Mouse (Mus musculus) kidney, embryonic 15.5 days (tissue): ENCODE data around the gene Col4a2. TPM values are rescaled to one million over a fixed set of nuclear protein-coding genes. Genes with fewer than 3 reads are reported as not detected.
A peak's percentile ranks its signal among the peaks of the same experiment; 100 is the strongest.
"Not testable (repeated sequence)": the region's sequence is repeated elsewhere in the genome, so short reads cannot be mapped to it uniquely, and the experiment has no call there.

Source experiments
- ATAC-seq: fragments of 200-750 bp; cut with Nextera tagmentation; replicated peaks from 2 replicates; pipeline ENCODE4 v1.8.0; 2017; ENCODE audit warnings: moderate TSS enrichment; ENCODE audit not compliant: low FRiP score
- H3K27ac ChIP-seq: fragments of 300-500 bp; sonication (generic); 2 replicates; pipeline ENCODE4 v1.5.1; 2015; ENCODE audit warnings: mild to moderate bottlenecking, inconsistent platforms
- H3K27me3 ChIP-seq: fragments of 300-500 bp; sonication (generic); 2 replicates; pipeline ENCODE4 v1.6.1; 2015; ENCODE audit warnings: inconsistent platforms
- H3K36me3 ChIP-seq: fragments of 300-500 bp; sonication (generic); 2 replicates; pipeline ENCODE4 v1.6.1; 2015; ENCODE audit warnings: inconsistent platforms
- H3K4me1 ChIP-seq: fragments of 300-500 bp; sonication (generic); 2 replicates; pipeline ENCODE4 v1.6.1; 2015; ENCODE audit warnings: inconsistent platforms
- H3K4me2 ChIP-seq: fragments of 300-500 bp; sonication (generic); 2 replicates; pipeline ENCODE4 v1.6.1; 2015; ENCODE audit warnings: moderate library complexity, mild to moderate bottlenecking, inconsistent platforms
- H3K4me3 ChIP-seq: fragments of 300-500 bp; sonication (generic); replicated peaks from 2 replicates; pipeline ENCODE4 v1.5.1; 2015; ENCODE audit warnings: mild to moderate bottlenecking, inconsistent platforms
- H3K9ac ChIP-seq: fragments of 300-500 bp; sonication (generic); 2 replicates; pipeline ENCODE4 v1.6.1; 2015; ENCODE audit warnings: mild to moderate bottlenecking, inconsistent platforms
- H3K9me3 ChIP-seq: fragments of 300-500 bp; sonication (generic); replicated peaks from 2 replicates; pipeline ENCODE4 v1.6.1; 2016; ENCODE audit warnings: inconsistent platforms
- WGBS: fragments of 180-500 bp; shearing (Covaris S2); methylation state at CpG from one replicate; pipeline ENCODE4 v1.1.7; 2015; ENCODE audit warnings: mixed read lengths; 5-methylcytosine and 5-hydroxymethylcytosine counted together
- polyA plus RNA-seq: library from polyadenylated mRNA; unstranded; fragments of >200 nt; fragmentation: Nextera tagmentation; extraction: Ambion mirVana; gene quantifications from 2 replicates; pipeline ENCODE4 v1.2.1, GENCODE M21; 2015

Col4a2 gene
- polyA plus RNA-seq, 1 experiment from 2014 or later = 116 TPM

GRCm38 (mm10) chr8:11475876-11476275 lies 163.3 kb downstream of the Col4a2 start:
- ATAC-seq = no peak
- H3K27me3 ChIP-seq = peaks cover 51% of the 10 kb centered on the region
- no peaks in the 10 kb centered on the region for H3K36me3 ChIP-seq
- WGBS = 14% methylated on average over 2 of the region's 2 CpGs
- peak overlapping the region; percentile 82 for H3K27ac ChIP-seq
- no peaks in the 10 kb centered on the region for H3K9me3 ChIP-seq
- H3K9ac ChIP-seq = no peak overlapping the region
- peaks cover 90% of the 10 kb centered on the region for H3K4me1 ChIP-seq
- peak overlapping the region; percentile 100 for H3K4me2 ChIP-seq
- H3K4me3 ChIP-seq = peak overlapping the region; percentile 70

- peaks cover 51% of the 10 kb centered on the region for H3K27me3 ChIP-seq
- H3K27ac ChIP-seq = peak overlapping the region; percentile 82
- H3K9me3 ChIP-seq = no peaks in the 10 kb centered on the region
- no peaks in the 10 kb centered on the region for H3K36me3 ChIP-seq
- H3K9ac ChIP-seq = peak overlapping the region; percentile 47
- ATAC-seq = peak; percentile 13
- 9% methylated on average over 24 of the region's 24 CpGs for WGBS
- H3K4me2 ChIP-seq = peak overlapping the region; percentile 100
- peak overlapping the region; percentile 70 for H3K4me3 ChIP-seq
- H3K4me1 ChIP-seq = peaks cover 87% of the 10 kb centered on the region
Observed at GRCm38 (mm10) chr8:11476338-11477177, 164.0 kb downstream of the Col4a2 start.

- no peak for ATAC-seq
- Histone ChIP-seq H3K4me1 (peaks cover 88% of the 10 kb centered on the region), H3K9ac (peak overlapping the region; percentile 47), H3K4me2 (peak overlapping the region; percentile 100), H3K9me3 (no peaks in the 10 kb centered on the region), H3K27me3 (peaks cover 51% of the 10 kb centered on the region), H3K36me3 (no peaks in the 10 kb centered on the region), H3K4me3 (peak overlapping the region; percentile 70), H3K27ac (peak overlapping the region; percentile 82)
- WGBS = 4% methylated on average over 9 of the region's 9 CpGs
Observed at GRCm38 (mm10) chr8:11477178-11477553, 164.6 kb downstream of the Col4a2 start.

GRCm38 (mm10) chr8:11477811-11478761 lies 165.5 kb downstream of the Col4a2 start, which contains the start of gene Rab20:
Gene Rab20, minus strand, starts transcription at chr8:11478710.
- peak within 1 kb of the TSS; percentile 100 for H3K4me2 ChIP-seq
- H3K4me1 ChIP-seq = peaks cover 84% of the 10 kb centered on the region
- peaks cover 51% of the 10 kb centered on the region for H3K27me3 ChIP-seq
- peak within 1 kb of the TSS; percentile 83 for H3K27ac ChIP-seq
- no peaks in the 10 kb centered on the region for H3K36me3 ChIP-seq
- peak within 1 kb of the TSS; percentile 65 for H3K9ac ChIP-seq
- H3K4me3 ChIP-seq = peak within 1 kb of the TSS; percentile 70
- under 1% methylated on average over 69 of the region's 69 CpGs for WGBS
- peak; percentile 84 for ATAC-seq
- no peaks in the 10 kb centered on the region for H3K9me3 ChIP-seq

DNA sequence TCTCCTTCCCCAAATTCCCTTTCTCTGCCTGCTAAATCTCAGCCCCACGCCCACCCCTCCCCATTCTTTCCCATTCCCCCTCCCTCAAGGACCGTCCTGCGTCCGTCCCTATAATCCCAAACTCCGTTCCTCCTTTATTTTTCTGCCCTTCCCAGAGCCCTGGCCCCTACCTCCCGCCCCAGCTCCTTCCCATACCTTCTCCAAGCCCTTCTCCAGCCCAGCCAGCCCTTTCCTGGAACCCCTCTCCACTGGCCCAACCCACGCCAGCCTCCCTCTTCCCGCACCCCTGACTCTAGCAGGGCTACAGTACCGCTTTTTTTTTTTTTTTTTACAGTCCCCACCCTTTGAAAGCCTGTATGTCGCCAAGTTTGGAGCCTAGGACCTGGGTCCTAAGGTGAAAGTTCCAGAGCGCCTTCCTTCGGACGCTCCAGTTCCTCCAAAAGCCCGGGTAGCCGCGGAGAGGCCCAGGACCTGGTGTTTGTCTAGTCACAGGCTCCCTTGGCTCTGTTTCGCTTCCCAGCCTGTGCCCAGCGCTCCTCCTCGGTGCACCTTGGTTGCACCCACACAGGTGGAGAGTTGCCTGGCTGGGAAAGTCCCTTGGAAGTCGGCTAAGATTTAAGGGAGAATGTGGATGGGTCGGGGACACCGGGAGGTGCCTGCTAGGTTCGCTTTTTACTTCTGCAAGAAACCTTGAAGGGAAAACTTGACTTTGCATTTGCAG lies 166.4 kb downstream of the Col4a2 start:
- Histone ChIP-seq H3K4me1 (peaks cover 76% of the 10 kb centered on the region), H3K27me3 (peaks cover 51% of the 10 kb centered on the region), H3K27ac (peak overlapping the region; percentile 83), H3K9me3 (no peaks in the 10 kb centered on the region), H3K4me2 (peak overlapping the region; percentile 100), H3K9ac (peak overlapping the region; percentile 38), H3K4me3 (peak overlapping the region; percentile 70), H3K36me3 (no peaks in the 10 kb centered on the region)
- 4% methylated on average over 23 of the region's 23 CpGs for WGBS
- peak; percentile 26 for ATAC-seq

DNA sequence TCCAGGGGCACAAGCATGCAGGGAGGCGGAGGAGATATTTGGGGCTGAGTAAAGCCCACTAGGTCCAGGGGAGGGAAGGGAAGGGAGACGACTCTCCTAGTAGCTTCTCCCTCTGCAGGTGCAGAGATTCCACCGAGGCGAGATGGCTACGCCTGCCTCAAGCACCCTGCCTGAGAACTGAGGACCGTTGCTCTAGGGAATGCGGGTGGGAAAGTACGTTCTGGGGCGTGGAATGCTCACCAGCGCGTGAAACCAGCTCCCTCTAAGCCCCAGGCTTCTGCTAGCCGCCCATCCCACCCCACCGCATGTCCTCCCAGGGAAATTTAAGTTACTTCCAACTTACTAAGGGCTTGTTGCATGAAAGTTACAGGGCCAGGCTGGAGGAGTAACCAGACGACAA lies 167.0 kb downstream of the Col4a2 start:
- Histone ChIP-seq H3K9ac (peak overlapping the region; percentile 38; the same call in 1 of the 2 replicates), H3K27me3 (peaks cover 46% of the 10 kb centered on the region), H3K4me2 (peak overlapping the region; percentile 100), H3K36me3 (no peaks in the 10 kb centered on the region), H3K4me1 (peaks cover 69% of the 10 kb centered on the region), H3K9me3 (no peaks in the 10 kb centered on the region), H3K4me3 (peak overlapping the region; percentile 70), H3K27ac (peak overlapping the region; percentile 83)
- ATAC-seq = no peak
- WGBS = 7% methylated on average over 14 of the region's 14 CpGs

DNA sequence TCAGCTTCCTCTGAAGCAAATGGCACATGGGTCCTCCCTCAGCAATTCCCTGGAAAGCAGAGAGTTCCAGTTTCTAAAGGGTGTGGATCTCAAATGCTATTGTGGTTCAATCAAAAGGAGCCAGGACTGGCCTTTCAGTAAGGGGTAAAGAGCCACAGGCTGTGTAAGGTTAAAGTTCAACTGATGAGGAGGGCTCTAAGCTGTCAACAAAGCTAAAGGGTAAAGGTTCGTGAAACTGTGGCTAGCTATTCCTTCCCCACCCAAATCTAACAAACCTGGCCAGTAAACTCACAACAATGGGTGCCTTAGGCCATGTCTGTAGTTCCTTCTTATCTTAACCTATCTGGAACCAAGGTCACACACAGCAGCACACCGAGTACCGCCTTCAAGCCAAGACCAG lies 169.3 kb downstream of the Col4a2 start:
- Histone ChIP-seq H3K27me3 (peaks cover 26% of the 10 kb centered on the region), H3K36me3 (no peaks in the 10 kb centered on the region), H3K27ac (peak overlapping the region; percentile 52; the same call in 1 of the 2 replicates), H3K9me3 (no peaks in the 10 kb centered on the region), H3K4me1 (peaks cover 58% of the 10 kb centered on the region), H3K4me3 (no peak overlapping the region), H3K9ac (no peak overlapping the region), H3K4me2 (no peak overlapping the region)
- no peak for ATAC-seq
- WGBS = 62% methylated on average over 3 of the region's 3 CpGs

- no peaks in the 10 kb centered on the region for H3K9me3 ChIP-seq
- H3K9ac ChIP-seq = no peak overlapping the region
- no peak overlapping the region for H3K4me2 ChIP-seq
- no peak overlapping the region for H3K4me3 ChIP-seq
- 49% methylated on average over 3 of the region's 3 CpGs for WGBS
- H3K27me3 ChIP-seq = peaks cover 23% of the 10 kb centered on the region
- H3K4me1 ChIP-seq = peaks cover 54% of the 10 kb centered on the region
- no peaks in the 10 kb centered on the region for H3K36me3 ChIP-seq
- ATAC-seq = no peak
- peak overlapping the region; percentile 52; the same call in 1 of the 2 replicates for H3K27ac ChIP-seq
Observed at GRCm38 (mm10) chr8:11482537-11482936, 169.9 kb downstream of the Col4a2 start.

DNA sequence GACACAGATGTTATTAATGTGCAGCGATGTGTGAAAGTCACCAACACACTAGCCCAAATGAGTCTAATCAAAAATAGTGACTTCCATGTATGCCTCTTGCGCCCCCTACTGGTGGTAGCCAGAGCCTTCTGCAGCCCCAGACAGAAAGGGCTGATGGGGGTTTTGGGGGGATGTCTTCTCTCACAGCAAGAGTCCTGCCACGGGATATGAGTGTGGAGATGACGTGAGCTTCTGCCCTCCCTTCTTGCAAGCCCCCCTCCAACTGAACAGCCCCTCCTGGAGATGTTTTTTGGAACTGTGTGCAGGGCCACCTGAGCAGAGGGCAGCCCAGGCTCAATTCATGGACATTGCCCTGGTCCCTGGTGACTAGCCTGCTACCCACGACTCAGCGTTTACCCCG lies 173.5 kb downstream of the Col4a2 start:
- H3K27ac ChIP-seq = no peak overlapping the region
- peaks cover 14% of the 10 kb centered on the region; the same call in 1 of the 2 replicates for H3K27me3 ChIP-seq
- H3K4me3 ChIP-seq = no peak overlapping the region
- no peaks in the 10 kb centered on the region for H3K9me3 ChIP-seq
- peaks cover 20% of the 10 kb centered on the region; the same call in 1 of the 2 replicates for H3K4me1 ChIP-seq
- no peaks in the 10 kb centered on the region for H3K36me3 ChIP-seq
- no peak overlapping the region for H3K4me2 ChIP-seq
- H3K9ac ChIP-seq = no peak overlapping the region
- 23% methylated on average over 7 of the region's 7 CpGs for WGBS
- ATAC-seq = peak; percentile 47

DNA sequence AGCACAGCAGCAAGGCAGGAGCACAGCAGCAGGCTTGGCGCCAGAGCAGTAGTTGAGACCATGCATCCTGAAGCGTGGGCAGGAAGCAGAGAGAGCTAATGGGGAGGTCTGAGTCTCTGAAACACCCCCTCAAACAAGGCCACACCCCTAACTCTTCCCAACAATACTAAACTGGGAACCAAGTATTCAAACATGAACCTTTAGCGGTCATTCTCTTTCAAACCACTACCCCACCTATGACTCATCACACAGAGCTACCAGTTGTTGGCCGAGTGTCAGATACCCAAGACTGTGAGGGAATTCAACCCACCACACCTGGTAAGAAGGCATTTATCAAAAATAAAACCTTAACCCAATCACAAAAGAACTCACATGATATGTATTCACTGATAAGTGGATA lies 174.6 kb downstream of the Col4a2 start:
- no peak for ATAC-seq
- WGBS = 72% methylated on average over 4 of the region's 4 CpGs
- H3K27ac ChIP-seq = no peak overlapping the region

GRCm38 (mm10) chr8:11492340-11492739 lies 179.7 kb downstream of the Col4a2 start:
- not testable (repeated sequence) for H3K9me3 ChIP-seq, H3K4me2 ChIP-seq, ATAC-seq, H3K9ac ChIP-seq, H3K36me3 ChIP-seq, H3K27ac ChIP-seq, H3K4me3 ChIP-seq, H3K4me1 ChIP-seq
- WGBS = 84% methylated on average over 2 of the region's 2 CpGs
- H3K27me3 ChIP-seq = peaks cover 16% of the 10 kb centered on the region; the same call in 1 of the 2 replicates

More for the DNA sequence above, 174.6 kb downstream of the Col4a2 start:
- Histone ChIP-seq H3K4me3 (no peak overlapping the region), H3K4me2 (no peak overlapping the region), H3K4me1 (peaks cover 13% of the 10 kb centered on the region; the same call in 1 of the 2 replicates), H3K9ac (no peak overlapping the region), H3K9me3 (no peaks in the 10 kb centered on the region), H3K36me3 (no peaks in the 10 kb centered on the region), H3K27me3 (peaks cover 14% of the 10 kb centered on the region; the same call in 1 of the 2 replicates)
